Mouse (Mus musculus) MEL (cell line): Measurements from ENCODE around the gene Mapt. TPM values are rescaled to one million over a fixed set of nuclear protein-coding genes. Genes with fewer than 3 reads are reported as not detected.

ENCODE experiments used
- DNase-seq: peaks from one replicate; pipeline ENCODE4 v3.0.0; 2011; ENCODE audit warnings: low read depth, low spot score
- H3K27ac ChIP-seq: 2 replicates; pipeline ENCODE4 v1.5.1; 2012; ENCODE audit warnings: low read depth, mild to moderate bottlenecking, control low read depth, low read length, moderate library complexity; ENCODE audit not compliant: control insufficient read depth
- H3K27me3 ChIP-seq, 2 experiments: fragments of 150-350 bp in 1 of 2; sonication (generic) in 1 of 2; 2 replicates each; pipeline ENCODE4 v1.6.1; 2012; ENCODE audit warnings: low read length in 2 of 2, mild to moderate bottlenecking in 2 of 2, improper control_type of control experiment in 1 of 2, moderate library complexity in 1 of 2; ENCODE audit not compliant: insufficient read depth in 2 of 2, control insufficient read depth in 1 of 2
- H3K36me3 ChIP-seq, 2 experiments: 2 replicates each; pipeline ENCODE4 v1.6.1; 2012 to 2014; ENCODE audit warnings: low read length in 2 of 2, improper control_type of control experiment in 1 of 2, inconsistent platforms in 1 of 2, mild to moderate bottlenecking in 1 of 2; ENCODE audit not compliant: insufficient read depth in 2 of 2, control insufficient read depth in 1 of 2
- H3K4me1 ChIP-seq, 2 experiments: fragments of 150-350 bp in 1 of 2; sonication (generic) in 1 of 2; 2 replicates each; pipeline ENCODE4 v1.6.1; 2012; ENCODE audit warnings: low read length in 2 of 2, improper control_type of control experiment in 1 of 2, mild to moderate bottlenecking in 1 of 2; ENCODE audit not compliant: insufficient read depth in 2 of 2, control insufficient read depth in 1 of 2
- H3K4me3 ChIP-seq, 2 experiments: fragments of 150-350 bp in 1 of 2; sonication (generic) in 1 of 2; 2 replicates each; pipeline ENCODE4 v1.5.1; 2012; ENCODE audit warnings: low read depth in 2 of 2, low read length in 2 of 2, mild to moderate bottlenecking in 2 of 2, moderate library complexity in 2 of 2, control low read depth in 1 of 2, improper control_type of control experiment in 1 of 2; ENCODE audit not compliant: control insufficient read depth in 1 of 2, insufficient read depth in 1 of 2
- H3K79me2 ChIP-seq: 2 replicates; pipeline ENCODE4 v1.6.1; 2012; ENCODE audit warnings: mild to moderate bottlenecking, low read length, moderate library complexity; ENCODE audit not compliant: control insufficient read depth, poor library complexity, insufficient read depth
- H3K9ac ChIP-seq: 2 replicates; pipeline ENCODE4 v1.6.1; 2012; ENCODE audit warnings: low read depth, mild to moderate bottlenecking, control low read depth, low read length, moderate library complexity; ENCODE audit not compliant: control insufficient read depth, poor library complexity, severe bottlenecking
- H3K9me3 ChIP-seq: fragments of 150-350 bp; sonication (generic); replicated peaks from 2 replicates; pipeline ENCODE4 v1.6.1; 2012; ENCODE audit warnings: mild to moderate bottlenecking, low read length, improper control_type of control experiment, moderate library complexity; ENCODE audit not compliant: insufficient read depth
- CHD1 ChIP-seq: IDR thresholded peaks from 2 replicates; pipeline ENCODE4 v1.6.1; 2012; ENCODE audit warnings: low read depth, mild to moderate bottlenecking, inconsistent platforms, low read length, improper control_type of control experiment
- CHD2 ChIP-seq: IDR thresholded peaks from 2 replicates; pipeline ENCODE4 v1.6.1; 2011; ENCODE audit warnings: low read length, improper control_type of control experiment
- CTCF ChIP-seq, 3 experiments: IDR thresholded peaks in 2 of 3; conservative IDR thresholded peaks in 1 of 3; 2 replicates each; pipeline ENCODE4 v1.5.1; 2011 to 2012; ENCODE audit warnings: low read length in 3 of 3, low read depth in 2 of 3, mild to moderate bottlenecking in 2 of 3, improper control_type of control experiment in 1 of 3, inconsistent platforms in 1 of 3, mixed read lengths in 1 of 3, moderate library complexity in 1 of 3; ENCODE audit not compliant: control insufficient read depth in 1 of 3, insufficient read depth in 1 of 3, poor library complexity in 1 of 3, severe bottlenecking in 1 of 3
- E2F4 ChIP-seq: IDR thresholded peaks from 2 replicates; pipeline ENCODE4 v1.6.1; 2011; ENCODE audit warnings: low read depth, low read length, improper control_type of control experiment, borderline replicate concordance
- EP300 ChIP-seq, 2 experiments: IDR thresholded peaks; 2 replicates each; pipeline ENCODE4 v1.6.1; 2011; ENCODE audit warnings: improper control_type of control experiment in 2 of 2, low read length in 2 of 2, low read depth in 1 of 2, mild to moderate bottlenecking in 1 of 2
- GABPA ChIP-seq: IDR thresholded peaks from 2 replicates; pipeline ENCODE4 v1.6.1; 2012; ENCODE audit warnings: low read depth, mild to moderate bottlenecking, inconsistent platforms, low read length, improper control_type of control experiment, moderate library complexity
- GATA1 ChIP-seq: IDR thresholded peaks from 2 replicates; pipeline ENCODE4 v1.6.1; 2011; ENCODE audit warnings: low read depth, low read length, improper control_type of control experiment
- HCFC1 ChIP-seq: IDR thresholded peaks from 2 replicates; pipeline ENCODE4 v1.6.1; 2012; ENCODE audit warnings: low read depth, mild to moderate bottlenecking, inconsistent platforms, low read length, improper control_type of control experiment, moderate library complexity
- JUND ChIP-seq: IDR thresholded peaks from 2 replicates; pipeline ENCODE4 v1.6.1; 2011; ENCODE audit warnings: low read depth, mild to moderate bottlenecking, improper control_type of control experiment, low read length
- KAT2A ChIP-seq: conservative IDR thresholded peaks from 2 replicates; pipeline ENCODE4 v1.6.1; 2012; ENCODE audit warnings: low read depth, low read length, improper control_type of control experiment, inconsistent platforms
- MAZ ChIP-seq: IDR thresholded peaks from 2 replicates; pipeline ENCODE4 v1.6.1; 2012; ENCODE audit warnings: low read depth, mild to moderate bottlenecking, inconsistent platforms, low read length, improper control_type of control experiment
- POLR2AphosphoS2 ChIP-seq: IDR thresholded peaks from 2 replicates; pipeline ENCODE4 v1.6.1; 2011; ENCODE audit warnings: low read length, improper control_type of control experiment
- RAD21 ChIP-seq: IDR thresholded peaks from 2 replicates; pipeline ENCODE4 v1.6.1; 2011; ENCODE audit warnings: mild to moderate bottlenecking, low read depth, low read length, improper control_type of control experiment
- SMC3 ChIP-seq: IDR thresholded peaks from 2 replicates; pipeline ENCODE4 v1.6.1; 2011; ENCODE audit warnings: low read depth, low read length, improper control_type of control experiment
- TAL1 ChIP-seq: IDR thresholded peaks from 2 replicates; pipeline ENCODE4 v1.6.1; 2012; ENCODE audit warnings: mild to moderate bottlenecking, inconsistent platforms, low read length, moderate library complexity, mixed read lengths
- TCF12 ChIP-seq: IDR thresholded peaks from 2 replicates; pipeline ENCODE4 v1.6.1; 2014; ENCODE audit warnings: low read depth, mild to moderate bottlenecking, inconsistent platforms, low read length, improper control_type of control experiment, moderate library complexity
- UBTF ChIP-seq: IDR thresholded peaks from 2 replicates; pipeline ENCODE4 v1.6.1; 2012; ENCODE audit warnings: low read depth, mild to moderate bottlenecking, inconsistent platforms, low read length, improper control_type of control experiment, moderate library complexity, borderline replicate concordance; ENCODE audit not compliant: insufficient read depth
- ZMIZ1 ChIP-seq: IDR thresholded peaks from 2 replicates; pipeline ENCODE4 v1.6.1; 2012; ENCODE audit warnings: low read depth, mild to moderate bottlenecking, inconsistent platforms, low read length, improper control_type of control experiment, moderate library complexity
- ZNF384 ChIP-seq: IDR thresholded peaks from 2 replicates; pipeline ENCODE4 v1.6.1; 2012; ENCODE audit warnings: low read depth, mild to moderate bottlenecking, inconsistent platforms, low read length, improper control_type of control experiment
- polyA plus RNA-seq, 2 experiments: library from polyadenylated mRNA; stranded (reverse) in 1 of 2; unstranded in 1 of 2; fragments of >175 nt in 1 of 2; fragments of >200 nt in 1 of 2; gene quantifications; 2 replicates each; pipeline versions ENCODE4 v1.2.1 to v1.2.4; 2012; ENCODE audit warnings: low replicate concordance in 2 of 2, low read depth in 1 of 2; ENCODE audit not compliant: insufficient read length in 2 of 2, insufficient read depth in 1 of 2, missing spikeins in 1 of 2
- total RNA-seq: library from RNA; depleted of rRNA; stranded (reverse); fragments of 300-350 nt; gene quantifications from 2 replicates; pipeline ENCODE4 v1.2.3, GENCODE M21; 2012; rRNA removed

The Mapt gene
- total and polyA plus RNA-seq, 3 experiments = 0.89 to 1.7 TPM; not detected in 1

- H3K27me3 ChIP-seq = no peaks in the 10 kb centered on the region
- TF ChIP-seq KAT2A = no peak
- TF ChIP-seq TCF12 = no peak
- no peak for TF ChIP-seq POLR2AphosphoS2
Measured at GRCm38 (mm10) chr11:104376291-104376690, 145.1 kb downstream of the Mapt start.

DNA sequence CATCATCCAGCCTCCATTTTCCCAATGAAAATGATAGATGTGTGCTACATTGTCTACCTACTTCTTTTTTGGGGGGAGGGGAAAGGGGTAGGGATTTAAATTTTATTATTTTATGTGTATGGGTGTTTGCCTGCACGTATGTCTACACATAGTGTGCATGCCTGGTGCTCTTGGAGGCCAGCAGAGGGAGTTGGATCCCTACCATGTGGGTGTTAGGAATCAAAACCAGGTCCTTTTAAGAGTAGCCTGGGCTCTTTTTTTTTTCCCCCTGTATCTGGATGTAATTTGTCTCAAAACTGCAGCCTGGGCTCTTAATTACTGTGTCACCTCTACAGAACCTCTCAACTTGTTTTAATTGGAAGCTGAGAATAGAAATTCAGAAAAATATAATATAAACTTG, 148.4 kb downstream of the Mapt start:
- TF ChIP-seq GABPA (no peak), SMC3 (peak; percentile 54), CHD2 (no peak), CTCF (IDR thresholded peaks at IDR 0.05 in 2 of 3, conservative IDR thresholded peaks at IDR 0.05 in 1 of 3; ENCODE audit: control insufficient read depth in 1 of 3, insufficient read depth in 1 of 3, low read depth in 2 of 3, low read length in 3 of 3, poor library complexity in 1 of 3, severe bottlenecking in 1 of 3) (peak; percentile 16 to 61 (median 35); a peak in 4 of 6 replicates), MAZ (no peak), UBTF (no peak), EP300 (IDR thresholded peaks at IDR 0.05; ENCODE audit: low read depth in 1 of 2, low read length in 2 of 2) (no peak), ZMIZ1 (no peak), ZNF384 (peak; percentile 59), RAD21 (peak; percentile 46), E2F4 (no peak), TAL1 (no peak), JUND (no peak), GATA1 (no peak), CHD1 (no peak), HCFC1 (no peak)
- DNase-seq = peak; percentile 52
- peaks cover 9% of the 10 kb centered on the region in 2 experiments for H3K36me3 ChIP-seq
- H3K4me3 ChIP-seq = no peak overlapping the region
- no peak overlapping the region for H3K9ac ChIP-seq
- no peaks in the 10 kb centered on the region for H3K9me3 ChIP-seq
- H3K27me3 ChIP-seq = no peaks in the 10 kb centered on the region
- H3K27ac ChIP-seq = no peak overlapping the region
- H3K4me1 ChIP-seq = peaks cover 0 to 9% of the 10 kb centered on the region in 2 experiments; a peak in 2 of 4 replicates
- H3K79me2 ChIP-seq = peaks cover 8% of the 10 kb centered on the region

More at GRCm38 (mm10) chr11:104376291-104376690, 145.1 kb downstream of the Mapt start:
- H3K36me3 ChIP-seq = peaks cover 3 to 21% of the 10 kb centered on the region in 2 experiments
- H3K4me1 ChIP-seq = peaks cover 0 to 5% of the 10 kb centered on the region in 2 experiments; a peak in 1 of 4 replicates
- H3K27ac ChIP-seq = no peak overlapping the region
- no peak for DNase-seq
- H3K9me3 ChIP-seq = no peaks in the 10 kb centered on the region
- H3K79me2 ChIP-seq = peaks cover 8% of the 10 kb centered on the region; the same call in 1 of the 2 replicates
- H3K4me3 ChIP-seq = no peak overlapping the region
- H3K9ac ChIP-seq = no peak overlapping the region

Other genes starting within 250 kb of the Mapt start
- not detected in 2 replicates for gene Crhr1, start 98.5 kb upstream of the Mapt start, total RNA-seq
- not detected for gene Crhr1, start 98.5 kb upstream of the Mapt start, polyA plus RNA-seq
- gene Sppl2c, start 45.1 kb upstream of the Mapt start, total RNA-seq = not detected in 2 replicates
- not detected for gene Sppl2c, start 45.1 kb upstream of the Mapt start, polyA plus RNA-seq
- gene Kansl1, start 237.5 kb downstream of the Mapt start, total RNA-seq = 14.9 and 17.1 TPM in 2 replicates
- 10 to 100 TPM; 56.4 to 76.3 TPM for gene Kansl1, start 237.5 kb downstream of the Mapt start, polyA plus RNA-seq